Mouse (Mus musculus) small intestine, adult 2 months (tissue): ENCODE results near the gene Gm20388.

ENCODE experiments used
- CTCF ChIP-seq: fragments of 200-500 bp; IDR thresholded peaks from 2 replicates; pipeline ENCODE4 v1.5.1; 2012; ENCODE audit warnings: low read depth, mild to moderate bottlenecking, control low read depth, inconsistent platforms, low read length, moderate library complexity, mixed read lengths; ENCODE audit not compliant: insufficient replicate concordance, insufficient read length; ENCODE audit errors: extremely low read depth
- POLR2A ChIP-seq: fragments of 200-500 bp; IDR thresholded peaks from 2 replicates; pipeline ENCODE4 v1.6.1; 2012; ENCODE audit warnings: low read depth, mild to moderate bottlenecking, control low read depth, inconsistent platforms, low read length, moderate library complexity

DNA sequence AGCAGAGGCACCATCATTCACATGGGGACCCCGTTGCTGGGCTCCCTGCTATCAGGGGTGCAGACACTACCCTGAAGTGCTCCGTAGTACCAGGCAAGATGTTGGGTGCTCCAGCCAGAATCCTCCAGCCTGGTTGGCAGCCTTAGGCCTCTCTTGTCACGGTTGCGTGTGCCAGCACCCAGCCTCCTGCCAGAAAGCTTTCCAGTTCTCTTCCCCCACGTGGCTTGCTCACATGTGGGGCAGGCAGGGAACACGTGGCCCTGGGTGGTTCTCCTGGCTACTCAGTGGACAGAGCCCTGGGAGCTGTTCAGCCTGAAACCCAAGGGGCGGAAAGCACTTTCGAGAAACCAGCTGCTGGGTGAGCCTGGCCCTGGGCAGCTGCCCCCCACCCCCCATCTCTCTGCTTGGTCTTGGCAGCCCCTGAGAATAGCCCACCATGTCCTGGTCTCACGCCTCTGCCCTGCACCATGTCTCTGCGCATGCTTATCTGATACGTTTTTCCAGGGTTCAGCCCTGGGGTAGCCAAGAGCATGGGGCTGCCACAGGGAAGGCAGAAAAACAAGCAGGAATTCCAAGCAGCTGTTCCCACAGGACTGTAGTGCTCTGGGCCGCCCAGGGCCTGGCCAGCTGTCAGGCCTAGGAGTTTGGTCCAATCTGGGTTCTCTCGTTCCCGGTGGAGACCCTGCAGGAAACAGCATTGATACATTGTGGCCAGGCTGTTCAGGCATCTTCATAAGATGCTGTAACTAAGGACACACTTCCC, 135.8 kb downstream of the Gm20388 start:
- TF ChIP-seq CTCF = no peak
- no peak for TF ChIP-seq POLR2A
